Mouse (Mus musculus): ENCODE measurements around the gene Atl2. TPM values are rescaled to one million over a fixed set of nuclear protein-coding genes. Genes with fewer than 3 reads are reported as not detected.

Gene Atl2
- total and polyA plus RNA-seq, 3 experiments, result 18.0 to 43.3 (median 37.1) TPM

DNA sequence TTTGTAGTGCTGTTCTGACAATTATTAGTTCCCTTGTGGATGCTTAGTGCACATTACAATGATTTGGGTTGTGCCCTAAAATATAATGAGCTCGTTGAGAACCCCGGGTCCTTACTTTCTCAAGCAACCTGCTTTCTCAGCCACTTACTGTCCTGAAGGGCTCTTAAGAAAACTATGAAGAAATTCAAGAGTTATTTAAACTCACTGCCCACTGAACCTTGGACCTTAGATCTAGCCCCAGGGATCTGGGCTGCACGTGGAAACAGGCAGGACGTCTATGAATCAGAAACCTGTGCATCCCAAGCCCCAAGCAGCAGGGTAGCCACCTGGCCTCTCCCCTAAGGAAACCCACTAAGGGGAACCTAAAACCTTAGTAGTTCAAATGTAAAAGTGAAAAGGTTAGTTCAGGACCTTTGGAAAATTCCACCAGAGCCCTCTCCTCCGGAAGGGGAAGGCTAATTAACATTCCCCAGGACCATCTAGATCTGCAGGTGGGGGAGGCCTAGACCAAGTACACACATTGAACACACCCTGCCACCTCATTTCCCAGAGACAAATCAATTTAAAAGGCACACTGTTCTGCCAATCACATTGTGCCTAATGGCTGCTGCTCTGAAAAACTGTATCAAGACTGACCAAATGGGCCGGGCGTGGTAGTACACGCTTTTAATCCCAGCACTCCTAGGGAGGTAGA, 88.5 kb downstream of the Atl2 start:
- TF ChIP-seq MXI1 (IDR thresholded peaks at IDR 0.05; ENCODE audit: low read depth, low read length) (no peak), JUND (conservative IDR thresholded peaks at IDR 0.05; ENCODE audit: low read depth, low read length) (no peak), MAFK (IDR thresholded peaks at IDR 0.05; ENCODE audit: insufficient replicate concordance, low read length) (no peak), CHD2 (IDR thresholded peaks at IDR 0.05; ENCODE audit: low read length) (no peak), NRF1 (IDR thresholded peaks at IDR 0.05; ENCODE audit: low read depth, low read length) (no peak), CTCF (conservative IDR thresholded peaks at IDR 0.05 in 1 of 2, IDR thresholded peaks at IDR 0.05 in 1 of 2; ENCODE audit: low read depth in 2 of 2, low read length in 2 of 2) (no peak)
- no peak for DNase-seq (ENCODE audit: extremely low read depth)
- Histone ChIP-seq H3K4me1 (ENCODE audit: control insufficient read depth in 1 of 2, insufficient read depth in 2 of 2) (no peaks in the 10 kb centered on the region), H3K9me3 (replicated peaks; ENCODE audit: low read length) (no peaks in the 10 kb centered on the region), H3K27ac (ENCODE audit: insufficient read depth, low read depth) (no peak overlapping the region), H3K4me3 (replicated peaks in 1 of 3; ENCODE audit: low read depth in 2 of 3, low read length in 2 of 3, poor library complexity in 1 of 3) (no peak overlapping the region), H3K36me3 (replicated peaks in 1 of 2; ENCODE audit: control insufficient read depth in 1 of 2, insufficient read depth in 1 of 2, low read length in 1 of 2) (no peaks in the 10 kb centered on the region), H3K9ac (ENCODE audit: insufficient read depth, low read depth) (no peak overlapping the region), H3K27me3 (replicated peaks) (no peaks in the 10 kb centered on the region), H3K4me2 (ENCODE audit: insufficient read depth, low read depth, poor library complexity, severe bottlenecking) (no peak overlapping the region), H3K79me2 (replicated peaks; ENCODE audit: control insufficient read depth, extremely low read depth, insufficient read depth, poor library complexity, severe bottlenecking) (no peaks in the 10 kb centered on the region)
- dilution Hi-C loops (cut with MboI; ENCODE audit: extremely low pct_ligation_motif_present, extremely low pct_unique_long_range_greater_than_20kb, low sequenced_read_pairs), result no loop called here
- in situ Hi-C loops (cut with MboI; ENCODE audit: low pct_ligation_motif_present, low pct_unique_long_range_greater_than_20kb, low sequenced_read_pairs), result no loop called here

DNA sequence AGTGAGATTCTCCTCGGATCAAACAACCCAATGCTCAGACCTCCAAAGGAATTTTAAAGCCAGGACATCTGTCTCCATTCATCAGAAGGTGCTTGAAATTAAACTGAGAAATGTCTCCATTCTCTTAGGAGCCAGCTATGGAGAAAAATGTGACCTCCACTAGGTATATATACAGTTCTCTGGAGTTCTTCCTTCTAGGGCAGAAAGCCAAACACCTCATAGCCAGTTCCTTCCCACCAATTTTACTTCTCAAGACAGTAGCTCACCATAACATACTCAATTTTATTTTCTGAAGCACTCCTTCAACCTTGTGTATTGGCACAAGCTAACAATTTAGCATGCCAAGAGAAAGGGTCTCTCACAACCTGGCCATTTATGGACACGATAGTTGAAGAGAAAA, 91.2 kb downstream of the Atl2 start:
- no peak for TF ChIP-seq PAX5 (IDR thresholded peaks at IDR 0.05; ENCODE audit: low read length)
- TF ChIP-seq MEF2A (IDR thresholded peaks at IDR 0.05; ENCODE audit: borderline replicate concordance, low read depth, low read length), result no peak
- TF ChIP-seq ETS1 (conservative IDR thresholded peaks at IDR 0.05; ENCODE audit: low read depth, low read length), result no peak
- no peak for TF ChIP-seq E2F4 (IDR thresholded peaks at IDR 0.05; ENCODE audit: insufficient replicate concordance, low read depth, low read length)
- TF ChIP-seq CHD1 (IDR thresholded peaks at IDR 0.05; ENCODE audit: low read depth, low read length), result no peak
- TF ChIP-seq IRF4 (IDR thresholded peaks at IDR 0.05; ENCODE audit: low read depth, low read length), result no peak
- TF ChIP-seq USF2 (conservative IDR thresholded peaks at IDR 0.05; ENCODE audit: low read depth, low read length), result no peak
- TF ChIP-seq TCF12 (IDR thresholded peaks at IDR 0.05; ENCODE audit: low read depth, low read length), result no peak
- TF ChIP-seq ZMIZ1 (IDR thresholded peaks at IDR 0.05; ENCODE audit: low read depth, low read length), result no peak
- TF ChIP-seq CHD2 (IDR thresholded peaks at IDR 0.05; ENCODE audit: low read length), result no peak
- TF ChIP-seq POLR2AphosphoS2 (IDR thresholded peaks at IDR 0.05; ENCODE audit: low read depth, low read length), result no peak
- TF ChIP-seq ELF1 (IDR thresholded peaks at IDR 0.05; ENCODE audit: low read depth, low read length), result no peak
- no peak for TF ChIP-seq KAT2A (IDR thresholded peaks at IDR 0.05; ENCODE audit: insufficient replicate concordance, low read length)
- TF ChIP-seq BHLHE40 (IDR thresholded peaks at IDR 0.05; ENCODE audit: low read depth, low read length), result no peak
- no peak for TF ChIP-seq SMC3 (IDR thresholded peaks at IDR 0.05; ENCODE audit: low read depth, low read length)
- TF ChIP-seq GABPA (IDR thresholded peaks at IDR 0.05; ENCODE audit: insufficient replicate concordance, low read depth, low read length), result no peak
- no peak for TF ChIP-seq SIN3A (IDR thresholded peaks at IDR 0.05; ENCODE audit: low read length)
- no peak for TF ChIP-seq MAX (IDR thresholded peaks at IDR 0.05; ENCODE audit: low read length)
- Histone ChIP-seq H3K9me3 (replicated peaks; ENCODE audit: low read length) (no peaks in the 10 kb centered on the region), H3K4me2 (ENCODE audit: insufficient read depth, low read depth, poor library complexity, severe bottlenecking) (no peak overlapping the region), H3K27ac (ENCODE audit: insufficient read depth, low read depth) (no peak overlapping the region), H3K4me1 (ENCODE audit: control insufficient read depth in 1 of 2, insufficient read depth in 2 of 2) (no peaks in the 10 kb centered on the region), H3K9ac (ENCODE audit: insufficient read depth, low read depth) (no peak overlapping the region), H3K79me2 (replicated peaks; ENCODE audit: control insufficient read depth, extremely low read depth, insufficient read depth, poor library complexity, severe bottlenecking) (no peaks in the 10 kb centered on the region), H3K4me3 (replicated peaks in 1 of 3; ENCODE audit: low read depth in 2 of 3, low read length in 2 of 3, poor library complexity in 1 of 3) (no peak overlapping the region), H3K27me3 (replicated peaks) (no peaks in the 10 kb centered on the region), H3K36me3 (replicated peaks in 1 of 2; ENCODE audit: control insufficient read depth in 1 of 2, insufficient read depth in 1 of 2, low read length in 1 of 2) (no peaks in the 10 kb centered on the region)
- dilution Hi-C loops (cut with MboI; ENCODE audit: extremely low pct_ligation_motif_present, extremely low pct_unique_long_range_greater_than_20kb, low sequenced_read_pairs) (no loop called here), in situ Hi-C loops (cut with MboI; ENCODE audit: low pct_ligation_motif_present, low pct_unique_long_range_greater_than_20kb, low sequenced_read_pairs) (no loop called here)
- no peak for DNase-seq (ENCODE audit: extremely low read depth)

Measured in CH12.LX (cell line).